Mouse (Mus musculus) left cerebral cortex, adult 6 months (tissue): ENCODE measurements around the gene Zscan4e. TPM values are rescaled to one million over a fixed set of nuclear protein-coding genes. Genes with fewer than 3 reads are reported as not detected.

ENCODE experiments used
- long read RNA-seq, 2 experiments: library from polyadenylated mRNA; unstranded; transcript quantifications; one replicate each; pipeline ENCODE4 v2.0.0; 2019 to 2020
- polyA plus RNA-seq: library from polyadenylated mRNA; unstranded; fragments of <200 nt; fragmentation: Nextera tagmentation; gene quantifications from 2 replicates; pipeline ENCODE4 v1.2.3, GENCODE M21; 2021

Zscan4e gene
- not detected in 2 replicates for polyA plus RNA-seq
- long read RNA-seq, experiment 1: 0 reads
- long read RNA-seq, experiment 2: 0 reads

DNA sequence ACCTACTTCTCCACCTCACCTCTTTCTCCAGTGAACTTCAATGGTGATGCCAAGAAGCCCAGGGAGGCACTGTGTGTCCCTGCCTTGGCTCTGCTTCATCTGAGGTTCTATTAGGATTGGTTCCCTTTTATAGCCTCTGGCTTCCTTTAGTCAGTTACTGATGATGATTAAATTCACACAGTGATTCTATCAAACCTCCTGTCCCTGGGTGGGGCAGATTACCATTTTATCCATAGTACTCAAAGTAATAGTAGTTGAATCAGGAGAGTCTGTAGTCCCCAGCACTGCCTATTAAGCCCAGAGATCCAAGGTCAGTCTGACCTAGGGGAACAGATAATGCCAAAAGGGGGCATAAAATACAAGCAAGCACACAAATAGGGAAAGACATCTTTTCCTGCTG is at the start of gene Zscan4e:
Zscan4e (minus strand) TSS at position 101 of the 400 bp plus-strand sequence.

Other genes with a start within 250 kb of the Zscan4e start
- not detected in 2 replicates for gene Zscan4-ps1, start 241.0 kb downstream of the Zscan4e start, polyA plus RNA-seq
- not detected in 2 replicates for gene Zscan4d, start 144.5 kb downstream of the Zscan4e start, polyA plus RNA-seq
- not detected in 2 replicates for gene Zscan4f, start 87.2 kb upstream of the Zscan4e start, polyA plus RNA-seq
- gene Zscan4-ps2, start 203.6 kb upstream of the Zscan4e start, polyA plus RNA-seq: not detected in 2 replicates